Mouse (Mus musculus) hematopoietic stem cell, adult 5-6 weeks (primary cell): ENCODE measurements around the gene Vmn1r13. TPM values are rescaled to one million over a fixed set of nuclear protein-coding genes. Genes with fewer than 3 reads are reported as not detected.
"Not testable (repeated sequence)": the region's sequence is repeated elsewhere in the genome, so short reads cannot be mapped to it uniquely, and the experiment has no call there.

ENCODE experiments used
- ATAC-seq, 2 experiments: fragments of 125-278 bp in 1 of 2; replicated peaks in 1 of 2; 2 replicates each; pipeline ENCODE4 v1.8.0; 2016 to 2017; ENCODE audit warnings: inconsistent platforms in 2 of 2, mild to moderate bottlenecking in 2 of 2, moderate number of reproducible peaks in 2 of 2, low read depth in 1 of 2, moderate TSS enrichment in 1 of 2; ENCODE audit not compliant: low FRiP score in 2 of 2, poor library complexity in 2 of 2, severe bottlenecking in 2 of 2, insufficient read depth in 1 of 2, low TSS enrichment in 1 of 2
- total RNA-seq: library from RNA; stranded (forward); fragments of 172-1452, 232-1000 nt; gene quantifications from 2 replicates; pipeline ENCODE4 v1.2.3, GENCODE M21; 2017

The Vmn1r13 gene
- total RNA-seq = not detected in 2 replicates

DNA sequence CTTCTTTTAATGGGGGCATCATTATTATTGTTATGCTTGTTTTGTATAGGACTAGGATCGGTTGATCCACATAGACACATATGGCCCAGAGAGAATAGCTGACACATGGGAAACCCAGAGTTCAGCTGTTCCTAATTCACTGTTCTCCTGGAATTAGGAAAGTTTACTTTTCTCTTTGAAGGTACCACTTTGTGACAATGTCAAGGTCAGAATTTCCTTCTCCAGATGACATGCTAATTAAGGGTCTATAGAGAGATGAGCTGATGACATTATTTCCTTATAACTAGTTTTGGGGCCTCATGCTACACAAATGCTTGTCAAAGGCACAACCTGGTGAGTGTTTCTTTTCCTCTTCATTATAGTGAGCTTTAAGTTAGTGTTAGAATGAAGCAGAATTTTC lies at the start of gene Vmn1r13:
TSS of gene Vmn1r13 (plus strand) at position 301 of the 400 bp plus-strand sequence.
- not testable (repeated sequence) for ATAC-seq

- ATAC-seq = no peak
Measured at GRCm38 (mm10) chr6:57156619-57157018, 46.5 kb upstream of the Vmn1r13 start, which contains the start of gene Vmn1r12. TSS of gene Vmn1r12 (plus strand) at chr6:57156919.

GRCm38 (mm10) chr6:57190016-57190415 lies 13.1 kb upstream of the Vmn1r13 start:
- not testable (repeated sequence) for ATAC-seq

DNA sequence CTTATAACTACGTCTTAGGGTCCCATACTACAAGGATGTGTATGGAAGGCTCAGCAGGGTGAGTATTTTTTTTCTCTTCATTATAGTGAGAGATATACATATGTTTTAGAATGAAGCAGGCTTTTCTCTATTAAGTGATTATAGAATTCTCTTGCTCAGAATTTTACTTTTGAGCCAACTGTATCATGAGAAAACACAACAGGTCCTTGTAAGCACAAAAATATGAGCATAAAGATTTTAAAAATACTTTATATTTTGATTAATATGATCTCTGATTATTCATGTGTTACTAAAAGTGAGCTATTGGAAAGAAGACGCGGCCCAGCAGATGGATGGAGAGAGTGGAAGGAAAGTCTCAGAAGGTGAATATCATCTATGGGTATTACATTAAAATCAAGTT lies 28.3 kb downstream of the Vmn1r13 start, which contains the start of gene Vmn1r14:
TSS of gene Vmn1r14 (plus strand) at position 301 of the 400 bp plus-strand sequence.
- no peak for ATAC-seq

DNA sequence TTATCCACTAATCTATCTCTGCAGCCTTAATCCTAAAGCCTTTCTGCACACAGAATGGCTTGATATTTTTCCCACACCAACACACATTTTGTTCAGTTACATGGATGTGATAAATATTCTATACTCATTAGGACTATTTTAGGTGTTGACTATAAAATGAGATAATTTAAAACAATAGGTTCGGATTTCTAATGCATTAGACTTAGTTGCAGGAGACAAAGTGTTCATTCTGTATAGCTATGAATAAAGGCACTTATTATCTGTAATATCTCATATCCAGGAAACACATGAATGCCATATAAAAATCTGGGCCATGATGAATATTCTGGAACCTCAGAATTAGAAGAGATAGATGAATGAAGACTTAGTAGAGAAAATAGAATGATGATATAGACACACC lies 54.6 kb downstream of the Vmn1r13 start, which contains the start of gene Vmn1r15:
TSS of gene Vmn1r15 (plus strand) at position 301 of the 400 bp plus-strand sequence.
- ATAC-seq = no peak

DNA sequence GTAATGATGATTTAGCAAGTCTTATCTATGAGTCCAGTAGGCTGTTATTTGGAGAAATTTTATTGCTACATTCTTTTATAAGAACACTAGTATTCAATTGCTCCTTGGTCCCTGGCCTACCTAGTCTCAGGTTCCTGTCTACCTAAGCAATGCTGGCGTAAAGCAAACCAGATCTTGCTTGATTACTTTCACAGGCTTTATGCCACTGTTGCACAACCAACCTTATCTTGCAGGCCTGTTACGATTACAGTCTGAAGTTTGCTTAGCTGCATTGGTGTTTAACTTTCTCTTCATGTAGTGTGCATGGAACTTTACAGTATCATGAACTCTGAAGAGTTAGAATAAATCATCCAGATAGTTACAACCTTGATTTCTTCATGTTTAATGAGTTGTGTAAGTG lies 57.9 kb downstream of the Vmn1r13 start:
- no peak for ATAC-seq

Other genes starting within 250 kb of the Vmn1r13 start
- gene Vmn1r5, start 233.0 kb upstream of the Vmn1r13 start, total RNA-seq = not detected in 2 replicates
- not detected in 2 replicates for gene Vmn1r6, start 206.0 kb upstream of the Vmn1r13 start, total RNA-seq
- not detected in 2 replicates for gene Vmn1r7, start 178.0 kb upstream of the Vmn1r13 start, total RNA-seq
- not detected in 2 replicates for gene Vmn1r8, start 171.0 kb upstream of the Vmn1r13 start, total RNA-seq
- gene Vmn1r9, start 136.5 kb upstream of the Vmn1r13 start, total RNA-seq = not detected in 2 replicates
- gene Vmn1r10, start 93.8 kb upstream of the Vmn1r13 start, total RNA-seq = not detected in 2 replicates
- not detected in 2 replicates for gene Vmn1r11, start 69.8 kb upstream of the Vmn1r13 start, total RNA-seq
- gene Vmn1r12, start 46.4 kb upstream of the Vmn1r13 start, total RNA-seq = not detected in 2 replicates
- not detected in 2 replicates for gene Vmn1r14, start 28.4 kb downstream of the Vmn1r13 start, total RNA-seq
- gene Vmn1r15, start 54.7 kb downstream of the Vmn1r13 start, total RNA-seq = not detected in 2 replicates
- gene Vmn1r16, start 126.2 kb downstream of the Vmn1r13 start, total RNA-seq = not detected in 2 replicates
- not detected in 2 replicates for gene Vmn1r17, start 160.4 kb downstream of the Vmn1r13 start, total RNA-seq
- not detected in 2 replicates for gene Vmn1r18, start 192.5 kb downstream of the Vmn1r13 start, total RNA-seq
- gene Vmn1r19, start 200.5 kb downstream of the Vmn1r13 start, total RNA-seq = not detected in 2 replicates
- gene Vmn1r20, start 225.6 kb downstream of the Vmn1r13 start, total RNA-seq = not detected in 2 replicates